Mouse (Mus musculus) bone marrow macrophage, adult 2 months (primary cell): ENCODE data around the gene Phospho1. TPM values are rescaled to one million over a fixed set of nuclear protein-coding genes. Genes with fewer than 3 reads are reported as not detected.

Experiments
- H3K27ac ChIP-seq: 2 replicates; pipeline ENCODE4 v1.5.1; 2012; ENCODE audit warnings: low read depth, low read length; ENCODE audit not compliant: insufficient read depth
- H3K4me1 ChIP-seq: 2 replicates; pipeline ENCODE4 v1.6.1; 2012; ENCODE audit warnings: low read length; ENCODE audit not compliant: control insufficient read depth, insufficient read depth
- H3K4me3 ChIP-seq: 2 replicates; pipeline ENCODE4 v1.5.1; 2012; ENCODE audit warnings: mild to moderate bottlenecking, low read length, moderate library complexity; ENCODE audit not compliant: insufficient read depth
- CTCF ChIP-seq: IDR thresholded peaks from 2 replicates; pipeline ENCODE4 v1.5.1; 2012; ENCODE audit warnings: low read depth, mild to moderate bottlenecking, low read length, moderate library complexity
- POLR2A ChIP-seq: IDR thresholded peaks from 2 replicates; pipeline ENCODE4 v1.6.1; 2012; ENCODE audit warnings: mild to moderate bottlenecking, low read depth, low read length, borderline replicate concordance
- polyA plus RNA-seq: library from polyadenylated mRNA; stranded (reverse); fragments of >200 nt; gene quantifications from 2 replicates; pipeline ENCODE4 v1.2.4, GENCODE M21; 2012; ENCODE audit not compliant: missing spikeins, insufficient read depth, insufficient read length

Gene Phospho1
- polyA plus RNA-seq, 1 experiment, result 7.4 TPM

DNA sequence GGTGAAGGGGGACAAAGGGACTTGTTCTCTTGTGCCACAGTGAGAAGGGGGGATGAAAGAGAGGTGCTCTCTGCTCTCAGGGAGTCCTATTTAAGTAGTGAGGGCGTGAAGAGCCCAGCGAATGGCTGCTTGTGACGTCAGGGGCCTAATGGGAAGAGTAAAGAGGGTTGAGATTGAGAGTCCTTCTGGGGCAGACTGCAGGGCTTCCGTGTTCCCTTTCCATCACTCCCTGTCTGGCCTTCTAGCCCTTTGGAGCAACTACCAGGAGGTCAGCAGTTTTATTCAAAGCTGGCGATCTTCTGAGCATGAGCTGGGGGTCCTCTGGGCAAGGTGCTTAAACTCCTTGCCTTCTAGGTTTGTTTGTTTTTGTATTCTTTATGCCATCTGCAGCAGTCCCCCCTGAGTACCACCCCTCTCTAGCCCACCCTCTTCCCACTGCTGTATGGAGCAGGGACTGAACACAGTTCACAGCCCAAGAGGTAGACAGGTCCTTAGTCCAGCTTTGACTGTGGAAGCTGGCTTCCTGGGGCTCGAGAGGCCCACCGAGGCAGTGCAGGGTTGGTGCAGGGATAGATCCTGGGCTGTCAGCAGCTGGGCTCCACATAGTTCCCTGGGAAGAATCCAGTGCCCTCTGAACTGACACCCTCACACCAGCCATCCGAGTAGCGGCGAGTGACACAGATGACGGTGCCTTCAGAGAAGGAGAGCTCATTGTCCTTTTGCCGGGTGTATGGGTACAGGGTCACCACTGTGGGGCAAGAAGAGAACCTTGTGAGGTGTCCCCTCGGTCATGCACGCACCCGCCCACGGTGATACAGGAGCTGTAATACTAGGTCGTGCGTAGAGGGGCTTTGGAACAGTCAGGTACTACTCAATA lies 8.1 kb downstream of the Phospho1 start:
- H3K4me3 ChIP-seq, result no peak overlapping the region
- H3K27ac ChIP-seq, result no peak overlapping the region
- H3K4me1 ChIP-seq, result peaks cover 39% of the 10 kb centered on the region
- no peak for TF ChIP-seq POLR2A
- no peak for TF ChIP-seq CTCF

- H3K4me1 ChIP-seq, result peaks cover 40% of the 10 kb centered on the region
- no peak overlapping the region for H3K4me3 ChIP-seq
- TF ChIP-seq POLR2A (no peak), CTCF (no peak)
- H3K27ac ChIP-seq, result no peak overlapping the region
These were observed 8.8 kb downstream of the Phospho1 start for GRCm38 (mm10) chr11:95833006-95833570.

GRCm38 (mm10) chr11:95833631-95834142 lies 9.4 kb downstream of the Phospho1 start:
- peaks cover 44% of the 10 kb centered on the region for H3K4me1 ChIP-seq
- TF ChIP-seq POLR2A (no peak), CTCF (no peak)
- H3K4me3 ChIP-seq, result no peak overlapping the region
- H3K27ac ChIP-seq, result peak overlapping the region; percentile 52

DNA sequence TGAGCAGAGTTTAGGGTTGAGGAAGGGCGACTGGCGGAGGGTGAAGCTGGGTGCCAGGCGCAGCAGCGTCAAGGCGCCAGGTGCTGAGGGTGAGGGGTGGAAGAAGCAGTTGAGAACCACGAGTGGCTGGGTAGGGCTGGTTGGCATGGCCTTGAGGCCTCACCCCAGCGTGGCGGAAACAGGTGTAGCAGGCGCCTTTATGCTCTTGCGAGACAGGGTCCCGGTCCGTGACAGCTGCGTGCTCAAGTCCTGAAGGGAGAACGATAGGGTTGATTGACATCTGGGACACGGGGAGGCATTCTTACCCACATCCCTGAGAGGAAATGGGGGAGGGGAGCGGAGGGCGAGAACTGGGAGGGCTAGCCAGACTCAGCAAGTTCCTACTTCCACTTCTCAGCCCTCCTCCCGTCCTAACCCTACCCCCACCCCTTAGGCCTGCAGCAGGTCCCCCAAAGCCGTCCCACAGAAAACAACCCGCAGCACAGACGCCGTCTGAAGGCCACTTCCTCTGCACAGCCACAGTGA lies 9.9 kb downstream of the Phospho1 start:
- peak overlapping the region; percentile 17; the same call in 1 of the 2 replicates for H3K4me3 ChIP-seq
- peak overlapping the region; percentile 87 for H3K27ac ChIP-seq
- peaks cover 47% of the 10 kb centered on the region for H3K4me1 ChIP-seq
- no peak for TF ChIP-seq CTCF
- TF ChIP-seq POLR2A, result no peak

DNA sequence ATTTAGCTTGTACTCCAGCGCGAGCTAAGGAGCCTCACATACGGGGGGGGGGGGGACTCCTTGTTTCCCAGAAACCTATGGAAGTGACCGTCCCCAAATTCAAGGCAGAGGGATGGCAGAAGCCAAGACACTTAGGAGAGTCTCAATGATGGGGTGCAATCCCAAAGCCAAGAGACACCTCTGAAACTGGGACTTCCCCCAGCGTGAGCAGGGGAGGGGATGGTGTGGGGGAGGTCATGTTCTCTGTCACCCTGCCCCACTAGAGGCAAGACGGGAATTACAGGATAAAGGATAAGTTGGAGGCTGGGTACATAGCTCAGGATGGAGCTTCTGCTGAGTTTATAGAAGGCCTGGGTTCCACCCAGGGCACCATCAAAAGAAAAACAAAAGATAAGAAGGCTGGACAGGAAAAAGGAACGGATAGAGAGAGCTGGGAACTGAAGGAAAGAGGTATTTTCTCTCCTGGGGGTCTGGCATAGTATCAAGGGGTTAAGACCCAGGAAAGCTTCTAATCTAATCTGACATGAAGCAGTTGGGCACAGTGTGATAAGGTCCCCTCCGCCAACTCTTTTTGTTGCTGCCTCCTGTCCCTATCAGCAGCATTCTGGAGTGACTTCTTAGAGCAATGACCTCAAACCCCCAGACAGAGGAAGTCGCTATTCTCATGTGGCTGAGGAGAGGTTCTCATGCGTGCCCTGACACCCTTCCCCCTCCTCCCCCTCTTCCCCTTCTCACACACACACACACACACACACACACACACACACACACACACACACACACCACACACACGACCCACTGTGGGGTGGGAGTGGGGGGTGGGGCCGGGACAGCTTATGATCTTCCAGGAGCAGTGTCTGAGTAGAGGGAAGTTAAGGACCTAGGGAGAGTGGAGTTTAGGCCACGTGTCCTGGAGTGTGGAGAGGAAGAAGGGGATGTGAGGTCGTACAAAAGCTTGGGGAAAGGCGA lies 10.7 kb downstream of the Phospho1 start:
- Histone ChIP-seq H3K4me3 (peak overlapping the region; percentile 29), H3K4me1 (peaks cover 48% of the 10 kb centered on the region), H3K27ac (peak overlapping the region; percentile 87)
- TF ChIP-seq CTCF (no peak), POLR2A (no peak)

- TF ChIP-seq POLR2A (no peak), CTCF (no peak)
- peaks cover 54% of the 10 kb centered on the region for H3K4me1 ChIP-seq
- H3K27ac ChIP-seq, result peak overlapping the region; percentile 87
- no peak overlapping the region for H3K4me3 ChIP-seq
These were observed 11.5 kb downstream of the Phospho1 start for GRCm38 (mm10) chr11:95835832-95836231.

DNA sequence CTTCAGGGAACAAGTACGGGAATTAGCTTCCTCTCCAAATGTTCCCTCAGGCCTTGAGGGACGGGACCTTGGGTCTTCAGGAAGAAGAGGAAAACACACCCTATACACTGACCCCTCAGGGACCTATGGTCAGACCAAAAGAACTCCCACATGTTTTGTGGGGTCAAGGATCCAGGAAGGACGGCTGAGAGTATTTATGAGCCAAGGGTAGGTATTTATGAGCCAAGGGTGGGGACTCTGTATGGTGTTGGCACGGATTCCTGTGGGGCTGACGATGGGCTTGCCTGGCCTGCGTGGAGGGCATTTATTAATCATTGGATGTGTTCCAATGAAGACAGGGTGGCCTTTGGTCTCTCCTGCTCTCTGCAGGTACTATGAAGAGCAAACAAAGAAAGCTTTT lies 12.1 kb downstream of the Phospho1 start:
- no peak overlapping the region for H3K4me3 ChIP-seq
- H3K4me1 ChIP-seq, result peaks cover 56% of the 10 kb centered on the region
- TF ChIP-seq CTCF (no peak), POLR2A (no peak)
- H3K27ac ChIP-seq, result no peak overlapping the region

- H3K4me1 ChIP-seq, result peaks cover 61% of the 10 kb centered on the region
- TF ChIP-seq CTCF, result no peak
- TF ChIP-seq POLR2A, result no peak
- H3K4me3 ChIP-seq, result no peak within 1 kb of the TSS
- H3K27ac ChIP-seq, result no peak within 1 kb of the TSS
These were observed 12.8 kb downstream of the Phospho1 start, which contains the start of gene Gngt2 for GRCm38 (mm10) chr11:95837059-95837458. Gene Gngt2 (plus strand): TSS chr11:95837216.

GRCm38 (mm10) chr11:95838598-95838997 lies 14.3 kb downstream of the Phospho1 start:
- H3K27ac ChIP-seq, result no peak overlapping the region
- TF ChIP-seq POLR2A (no peak), CTCF (no peak)
- no peak overlapping the region for H3K4me3 ChIP-seq
- peaks cover 70% of the 10 kb centered on the region for H3K4me1 ChIP-seq
